Mouse (Mus musculus) gastrocnemius, postnatal 10 days (tissue): ENCODE measurements around the gene Lgals4. TPM values are rescaled to one million over a fixed set of nuclear protein-coding genes. Genes with fewer than 3 reads are reported as not detected.
"Not testable (repeated sequence)": the region's sequence is repeated elsewhere in the genome, so short reads cannot be mapped to it uniquely, and the experiment has no call there.

Experiments used
- DNase-seq: peaks from one replicate; pipeline ENCODE4 v3.0.0; 2021; ENCODE audit warnings: mixed read lengths
- total RNA-seq, 2 experiments: library from RNA; stranded (reverse); gene quantifications; 2 replicates each; pipeline ENCODE4 v1.2.3; 2021

Gene Lgals4
- total RNA-seq, 2 experiments from 2014 or later: 3.7 to 7.4 TPM

DNA sequence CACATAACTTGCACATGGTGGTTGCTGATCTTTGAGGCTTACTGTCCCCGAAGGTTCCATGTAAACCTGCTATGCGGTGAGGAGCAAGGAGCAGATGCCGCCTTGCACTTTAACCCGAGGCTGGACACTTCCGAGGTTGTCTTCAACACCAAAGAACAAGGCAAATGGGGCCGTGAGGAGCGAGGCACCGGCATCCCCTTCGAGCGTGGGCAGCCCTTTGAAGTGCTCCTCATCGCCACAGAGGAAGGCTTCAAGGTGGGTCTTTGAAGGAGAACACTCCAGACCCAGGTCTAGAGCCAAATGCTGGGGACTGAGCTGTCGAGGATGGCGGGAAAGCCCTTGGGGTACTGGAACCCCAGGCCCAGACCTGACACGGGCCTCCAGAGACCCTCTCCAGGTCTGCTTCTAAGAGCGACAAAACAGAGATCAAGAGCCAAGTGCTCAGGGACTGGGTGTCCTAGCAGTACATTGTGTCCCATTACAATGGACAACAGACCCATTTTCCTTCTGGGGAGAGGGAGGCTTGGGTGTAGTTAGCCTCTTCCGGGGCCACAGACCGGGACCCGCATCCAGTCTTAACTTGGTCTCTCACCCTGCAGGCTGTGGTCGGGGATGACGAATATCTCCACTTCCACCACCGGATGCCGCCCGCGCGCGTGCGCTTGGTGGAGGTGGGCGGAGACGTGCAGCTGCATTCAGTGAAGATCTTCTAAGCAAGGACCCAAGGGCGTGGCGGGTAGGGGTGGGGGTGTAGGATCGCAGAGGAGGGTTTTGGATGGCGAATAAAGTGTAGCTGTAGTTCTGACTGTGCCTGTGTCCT lies 32.0 kb downstream of the Lgals4 start:
- DNase-seq: peak; percentile 74

GRCm38 (mm10) chr7:28866769-28867507 lies 33.3 kb downstream of the Lgals4 start:
- DNase-seq: no peak

DNA sequence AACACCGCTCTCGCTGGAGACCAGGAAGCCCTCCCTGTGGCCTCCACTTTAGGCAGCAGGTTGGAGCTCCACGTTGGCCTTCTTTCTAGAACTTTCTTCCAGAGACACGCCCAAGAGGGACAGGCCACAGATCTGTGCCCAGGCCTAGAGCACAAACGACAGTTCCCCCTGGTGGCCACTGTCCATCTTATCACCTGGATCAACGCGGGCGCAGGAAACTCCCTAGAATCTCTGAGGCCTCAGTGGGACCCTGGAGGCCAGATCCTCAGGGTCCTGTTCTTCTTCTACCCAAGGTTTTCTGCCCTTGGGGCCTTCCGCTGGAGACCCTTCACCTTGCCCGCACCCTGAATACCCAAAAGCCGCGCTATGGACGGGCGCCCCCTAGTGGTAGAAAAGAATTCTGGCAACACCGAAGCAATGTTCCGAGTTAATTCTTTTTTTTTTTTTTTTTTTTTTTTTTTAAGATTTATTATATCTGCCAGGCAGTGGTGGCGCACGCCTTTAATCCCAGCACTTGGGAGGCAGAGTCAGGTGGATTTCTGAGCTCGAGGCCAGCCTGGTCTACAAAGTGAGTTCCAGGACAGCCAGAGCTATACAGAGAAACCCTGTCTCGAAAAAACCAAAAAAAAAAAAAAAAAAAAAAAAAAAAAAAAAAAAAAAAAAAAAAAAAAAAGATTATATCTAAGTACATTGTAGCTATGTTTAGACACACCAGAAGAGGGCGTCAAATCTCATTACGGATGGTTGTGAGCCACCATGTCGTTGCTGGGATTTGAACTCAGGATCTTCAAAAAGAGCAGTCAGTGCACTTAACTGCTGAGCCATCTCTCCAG lies 34.1 kb downstream of the Lgals4 start:
- peak; percentile 82 for DNase-seq

- no peak for DNase-seq
These were observed 37.4 kb downstream of the Lgals4 start for GRCm38 (mm10) chr7:28870901-28871664.

DNA sequence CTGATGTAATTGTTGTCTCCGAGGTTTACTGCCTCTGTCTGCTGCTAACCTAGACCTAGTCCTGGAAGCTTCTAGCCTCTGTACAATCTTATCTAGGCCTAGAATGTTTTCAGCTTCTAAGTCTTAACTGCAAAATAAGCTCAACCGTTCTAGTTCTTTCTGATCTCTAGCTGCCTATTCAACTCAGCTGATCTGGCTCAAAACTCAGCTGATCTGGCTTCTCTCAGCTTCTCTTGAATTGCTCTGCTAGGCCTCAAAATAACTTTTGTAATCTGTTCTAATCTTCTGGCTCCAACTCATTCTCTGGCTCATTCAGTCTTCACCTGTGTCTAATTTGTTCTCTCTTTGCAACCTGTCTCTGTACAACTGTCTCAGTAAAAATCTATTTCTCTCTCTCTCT lies 40.9 kb downstream of the Lgals4 start:
- DNase-seq: no peak

GRCm38 (mm10) chr7:28876099-28876498 lies 42.4 kb downstream of the Lgals4 start:
- DNase-seq: no peak

DNA sequence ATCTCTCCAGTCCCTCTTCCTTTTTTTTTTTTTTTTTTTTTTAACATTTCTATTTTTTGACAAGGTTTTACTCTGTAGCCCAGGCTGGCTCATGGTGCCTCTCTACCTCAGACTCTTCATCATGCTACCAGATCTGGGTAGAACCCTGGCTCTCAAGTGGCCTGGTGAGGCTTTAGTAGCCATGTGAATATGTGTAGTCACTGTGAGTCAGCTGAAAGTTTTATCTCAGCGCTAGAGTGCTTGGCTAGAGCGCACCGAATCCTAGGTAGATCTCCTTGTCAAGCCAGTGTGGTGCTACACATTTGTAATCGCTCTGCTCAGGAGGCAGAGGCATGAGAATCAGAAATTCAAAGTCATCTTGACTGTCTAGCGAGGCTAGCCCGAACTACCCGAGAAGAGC lies 43.5 kb downstream of the Lgals4 start:
- DNase-seq: no peak

DNA sequence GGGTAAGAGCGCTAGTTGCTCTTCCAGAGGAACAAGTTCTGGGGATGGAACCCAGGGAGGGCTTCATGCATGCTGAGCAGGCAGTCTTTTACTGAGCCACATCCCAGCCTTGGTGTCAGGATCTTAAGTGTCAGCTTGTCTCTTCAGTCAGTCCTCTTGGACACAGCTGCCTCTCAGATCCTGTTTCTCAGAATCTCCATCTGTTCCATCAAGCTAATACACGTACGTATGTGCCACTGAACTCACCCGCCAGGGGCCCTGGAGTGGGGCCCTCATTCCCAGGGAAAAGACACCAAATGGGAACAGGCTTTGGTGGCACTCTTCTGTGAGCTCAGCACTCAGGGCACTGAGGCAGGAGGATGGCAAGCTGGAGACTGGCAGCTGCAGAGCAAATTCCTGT lies 44.2 kb downstream of the Lgals4 start:
- no peak for DNase-seq

GRCm38 (mm10) chr7:28879606-28880005 lies 46.0 kb downstream of the Lgals4 start:
- DNase-seq: no peak

DNA sequence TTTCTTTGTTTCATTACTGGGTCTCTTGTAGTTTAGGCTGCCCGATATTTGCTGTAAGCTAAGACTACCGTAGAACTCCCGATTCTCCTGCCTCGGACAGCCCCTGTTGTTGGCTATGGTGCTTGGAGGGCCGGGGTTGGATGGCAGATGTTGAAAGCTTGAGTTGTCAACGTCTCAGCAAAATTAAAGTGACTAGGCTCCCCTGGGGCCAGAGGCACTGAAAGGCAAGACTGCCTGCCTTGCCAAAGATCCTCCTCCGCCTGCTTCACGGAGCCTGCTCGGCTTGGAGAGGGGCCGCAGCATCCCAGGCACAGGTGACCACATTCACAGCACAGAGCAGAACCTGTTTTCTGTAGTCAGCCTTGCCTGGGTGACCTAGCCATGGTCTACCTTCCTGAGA lies 46.9 kb downstream of the Lgals4 start:
- no peak for DNase-seq

DNA sequence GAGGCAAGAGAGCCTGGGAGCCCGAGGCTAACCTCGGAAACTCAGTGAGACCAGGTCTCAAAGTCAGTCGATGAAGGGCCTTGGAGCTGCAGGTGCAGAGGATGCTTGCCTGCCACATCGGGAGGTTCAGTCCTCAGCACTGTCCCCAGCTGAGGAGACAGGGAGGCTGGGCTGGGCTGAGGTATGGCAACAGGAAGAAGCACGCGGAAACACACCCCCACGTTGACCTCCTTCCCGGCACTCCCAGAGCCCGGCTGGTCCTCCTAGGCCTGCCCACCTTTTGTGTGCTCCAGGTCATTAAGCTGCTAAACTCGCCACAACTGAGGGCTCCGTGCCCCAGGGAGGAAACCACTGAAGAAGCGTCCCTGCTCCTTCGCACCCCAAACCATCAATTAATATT lies 47.5 kb downstream of the Lgals4 start, which contains the start of gene Capn12:
Gene Capn12 (plus strand): TSS at position 224 of the 400 bp plus-strand sequence.
- no peak for DNase-seq

- no peak for DNase-seq
These were observed 49.4 kb downstream of the Lgals4 start for GRCm38 (mm10) chr7:28883039-28883438.

- not testable (repeated sequence) for DNase-seq
These were observed 50.0 kb downstream of the Lgals4 start for GRCm38 (mm10) chr7:28883704-28884103.

DNA sequence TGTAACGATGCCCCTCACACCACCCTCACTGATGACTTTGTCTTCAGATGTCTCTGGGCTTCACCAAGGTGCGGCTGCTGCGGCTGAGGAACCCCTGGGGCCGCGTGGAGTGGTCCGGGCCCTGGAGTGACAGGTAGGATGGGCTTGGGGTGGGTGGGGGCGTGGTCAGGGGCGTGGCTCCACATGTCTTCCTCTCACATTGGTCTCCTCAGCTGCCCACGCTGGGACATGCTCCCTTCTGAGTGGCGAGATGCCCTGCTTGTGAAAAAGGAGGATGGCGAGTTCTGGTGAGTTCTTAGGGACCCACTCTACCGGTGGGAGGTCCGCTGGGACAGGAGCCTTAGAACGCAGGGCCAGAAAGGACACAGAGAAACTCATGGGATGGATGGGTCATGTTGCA lies 52.8 kb downstream of the Lgals4 start:
- no peak for DNase-seq

- no peak for DNase-seq
These were observed 55.1 kb downstream of the Lgals4 start for GRCm38 (mm10) chr7:28888701-28889161.

Other genes starting within 250 kb of the Lgals4 start
- gene Samd4b, start 235.7 kb upstream of the Lgals4 start, total RNA-seq: 10 to 100 TPM; 24.7 to 27.5 TPM
- gene Pak4, start 235.7 kb upstream of the Lgals4 start, total RNA-seq: 1 to 10 TPM; 5.5 to 7.0 TPM
- not detected for gene Acp7, start 202.5 kb upstream of the Lgals4 start, total RNA-seq
- gene Fbxo27, start 141.0 kb upstream of the Lgals4 start, total RNA-seq: 1 to 10 TPM; 1.1 to 1.7 TPM
- 10 to 100 TPM; 12.2 to 13.5 TPM for gene Fbxo17, start 117.0 kb upstream of the Lgals4 start, total RNA-seq
- gene Mrps12, start 92.0 kb upstream of the Lgals4 start, total RNA-seq: 10 to 100 TPM; 40.2 to 46.5 TPM
- gene Sars2, start 91.9 kb upstream of the Lgals4 start, total RNA-seq: 10 to 100 TPM; 16.2 to 18.6 TPM
- gene Ccer2, start 77.7 kb upstream of the Lgals4 start, total RNA-seq: not detected
- gene Sirt2, start 67.1 kb upstream of the Lgals4 start, total RNA-seq: 10 to 100 TPM; 78.5 to 80.4 TPM
- gene Nfkbib, start 66.3 kb upstream of the Lgals4 start, total RNA-seq: 10 to 100 TPM; 17.4 to 18.2 TPM
- gene Rinl, start 44.9 kb upstream of the Lgals4 start, total RNA-seq: 1 to 10 TPM in 1 of 2 experiments, under 1 TPM in 1; 0.63 to 1.7 TPM
- 100 to 1,000 TPM; 244 to 291 TPM for gene Hnrnpl, start 25.3 kb upstream of the Lgals4 start, total RNA-seq
- gene Ech1, start 8.6 kb upstream of the Lgals4 start, total RNA-seq: 100 to 1,000 TPM; 182 to 227 TPM
- gene Lgals7, start 30.0 kb downstream of the Lgals4 start, total RNA-seq: under 1 TPM in 1 of 2 experiments, not detected in 1; 0.56 TPM
- gene Capn12, start 47.6 kb downstream of the Lgals4 start, total RNA-seq: under 1 TPM; 0.23 to 0.27 TPM
- 100 to 1,000 TPM in 1 of 2 experiments, 10 to 100 TPM in 1; 90.2 to 120 TPM for gene Actn4, start 128.5 kb downstream of the Lgals4 start, total RNA-seq
- 100 to 1,000 TPM; 169 to 174 TPM for gene Eif3k, start 148.0 kb downstream of the Lgals4 start, total RNA-seq
- under 1 TPM; 0.66 to 0.93 TPM for gene Map4k1, start 148.2 kb downstream of the Lgals4 start, total RNA-seq